Mouse (Mus musculus): ENCODE measurements around the gene Oat.

Gene Oat

DNA sequence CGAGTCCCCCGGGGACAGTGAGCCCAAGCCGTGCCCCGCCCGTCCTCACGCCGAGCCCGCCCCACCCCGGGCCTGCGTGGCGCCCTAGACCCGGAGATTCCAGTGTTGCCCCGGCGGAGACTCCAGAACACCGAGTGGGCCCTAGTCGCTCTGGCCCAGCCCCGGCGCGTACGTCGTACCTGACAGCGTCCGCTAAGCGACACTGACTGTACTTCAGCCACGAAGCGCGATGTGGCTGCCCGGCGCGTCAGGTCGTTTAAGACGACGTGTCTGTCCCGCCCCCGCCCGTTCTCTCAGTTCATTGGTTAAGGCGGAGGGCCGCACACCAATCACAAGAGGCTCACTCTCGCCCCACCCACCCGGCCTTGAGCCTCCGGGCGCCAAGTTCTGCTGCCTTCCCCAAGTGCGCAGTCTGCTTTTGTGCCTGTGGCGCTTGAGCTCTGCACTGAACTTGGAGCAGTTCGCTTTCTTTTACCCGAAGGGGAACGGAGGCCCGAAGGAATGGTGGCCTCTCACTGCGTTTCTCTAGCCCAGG is at the start of gene Oat:
TSS of gene Oat (minus strand) at position 283 of the 535 bp plus-strand sequence.
- DNase-seq (ENCODE audit: low spot score in 2 of 2): peak; percentile 90 to 93

DNA sequence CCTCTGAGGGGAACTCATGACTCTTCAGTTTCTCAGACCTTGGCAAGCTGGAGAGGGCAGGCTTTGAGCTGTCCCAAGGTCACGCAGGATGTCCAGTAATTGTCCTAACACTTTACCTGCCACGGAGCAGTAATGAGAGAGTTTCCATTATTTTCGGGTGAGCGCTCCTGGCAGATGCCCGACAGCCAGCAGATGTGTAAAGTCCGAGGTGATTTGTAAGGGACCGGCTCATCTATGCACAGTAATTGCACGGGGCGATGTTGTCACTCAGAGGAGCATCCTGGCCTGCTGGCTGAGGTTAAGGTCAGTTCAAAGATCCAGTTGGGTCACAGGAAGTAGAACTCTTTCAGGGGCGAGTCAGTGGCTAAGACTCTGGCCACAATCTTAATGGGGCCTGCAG is 48.0 kb upstream of the Oat start:
- DNase-seq (ENCODE audit: low spot score in 2 of 2): no peak

GRCm38 (mm10) chr7:132619975-132620918 is 44.0 kb upstream of the Oat start:
- DNase-seq (ENCODE audit: low spot score in 2 of 2): no peak

GRCm38 (mm10) chr7:132619549-132619948 is 43.4 kb upstream of the Oat start:
- no peak for DNase-seq (ENCODE audit: low spot score in 2 of 2)

GRCm38 (mm10) chr7:132617021-132617564 is 40.9 kb upstream of the Oat start:
- DNase-seq (ENCODE audit: low spot score in 2 of 2): no peak

- DNase-seq (ENCODE audit: low spot score in 2 of 2): no peak
These were observed 40.2 kb upstream of the Oat start for GRCm38 (mm10) chr7:132616391-132616790.

GRCm38 (mm10) chr7:132615346-132615745 is 39.1 kb upstream of the Oat start:
- DNase-seq (ENCODE audit: low spot score in 2 of 2): no peak

DNA sequence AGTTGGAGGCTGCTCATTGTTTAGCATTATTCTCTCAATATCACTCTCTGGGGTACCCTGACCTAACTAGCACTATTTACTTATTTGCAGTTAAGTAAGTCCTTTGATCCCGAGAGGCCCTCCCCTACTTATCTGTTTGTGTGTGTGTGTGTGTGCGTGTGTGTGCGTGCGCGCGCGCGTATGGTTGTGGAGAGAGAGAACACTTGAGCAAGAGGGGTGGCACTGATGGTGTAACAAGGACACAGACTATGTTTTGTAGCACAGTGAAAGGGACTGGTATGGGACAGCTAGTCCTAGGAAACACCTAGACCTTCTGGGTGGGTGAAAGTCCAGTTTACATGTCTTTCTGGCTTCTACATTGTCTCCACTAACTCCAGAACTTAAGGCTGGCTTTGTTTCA is 35.3 kb upstream of the Oat start:
- DNase-seq (ENCODE audit: low spot score in 2 of 2): no peak

- peak; percentile 70 to 83 for DNase-seq (ENCODE audit: low spot score in 2 of 2)
These were observed 34.5 kb upstream of the Oat start, which contains the start of gene Lhpp for GRCm38 (mm10) chr7:132610468-132611318. Lhpp (plus strand) TSS chr7:132610638.

DNA sequence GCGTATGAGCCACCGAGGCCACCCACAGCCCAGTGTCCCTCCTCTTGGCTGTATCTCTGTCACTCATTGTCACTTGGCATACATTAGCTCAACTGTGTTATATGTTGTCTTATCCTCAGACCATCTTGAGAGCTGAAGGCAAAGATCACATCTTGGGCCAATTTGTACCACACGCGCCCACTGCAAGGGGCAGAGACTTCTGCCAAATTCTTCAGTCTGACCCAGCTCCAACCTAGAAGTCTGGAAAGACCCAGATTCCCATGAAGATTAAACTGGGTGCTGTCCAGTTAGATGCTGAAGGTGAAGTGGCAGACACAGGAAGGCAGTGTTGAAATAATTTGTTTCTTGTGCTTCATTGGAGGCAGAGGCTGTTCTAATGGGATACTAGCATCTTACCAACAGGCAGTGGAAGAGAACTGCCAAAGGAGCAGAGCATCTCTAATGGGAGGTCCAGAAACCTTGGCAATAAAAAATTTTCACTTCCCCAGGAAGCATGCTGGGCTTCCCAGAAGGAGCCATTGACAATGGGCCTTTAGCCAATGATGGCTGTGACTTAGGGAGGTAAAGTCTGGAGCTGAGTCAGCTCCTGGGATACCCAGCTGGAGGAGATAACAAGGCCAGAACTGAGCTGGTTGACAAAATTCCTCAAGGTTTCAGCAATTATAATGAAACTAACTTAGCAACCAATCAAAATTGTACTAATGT is 32.3 kb upstream of the Oat start:
- no peak for DNase-seq (ENCODE audit: low spot score in 2 of 2)

GRCm38 (mm10) chr7:132605689-132606088 is 29.5 kb upstream of the Oat start:
- DNase-seq (ENCODE audit: low spot score in 2 of 2): no peak

GRCm38 (mm10) chr7:132604720-132605119 is 28.5 kb upstream of the Oat start:
- DNase-seq (ENCODE audit: low spot score in 2 of 2): no peak

DNA sequence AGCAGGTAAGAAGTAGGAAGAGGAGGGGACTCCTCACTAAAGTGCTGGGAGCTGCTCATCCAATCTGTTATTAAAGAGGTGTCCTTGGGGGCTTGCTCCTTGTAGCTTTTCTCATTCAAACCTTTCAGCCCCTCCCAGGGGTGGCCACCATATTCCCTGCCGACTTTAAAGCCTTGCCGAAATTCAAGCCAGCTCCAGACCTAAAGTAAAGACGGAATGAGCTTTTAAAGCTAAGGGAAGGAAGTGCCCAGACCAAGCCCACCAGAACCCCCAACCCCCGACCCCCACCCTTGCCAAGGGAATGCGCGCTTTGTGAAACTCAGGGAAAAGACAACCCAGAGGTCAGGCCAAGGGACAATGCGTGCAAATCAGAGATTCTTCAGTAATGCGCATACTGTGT is 24.7 kb upstream of the Oat start:
- DNase-seq (ENCODE audit: low spot score in 2 of 2): no peak

DNA sequence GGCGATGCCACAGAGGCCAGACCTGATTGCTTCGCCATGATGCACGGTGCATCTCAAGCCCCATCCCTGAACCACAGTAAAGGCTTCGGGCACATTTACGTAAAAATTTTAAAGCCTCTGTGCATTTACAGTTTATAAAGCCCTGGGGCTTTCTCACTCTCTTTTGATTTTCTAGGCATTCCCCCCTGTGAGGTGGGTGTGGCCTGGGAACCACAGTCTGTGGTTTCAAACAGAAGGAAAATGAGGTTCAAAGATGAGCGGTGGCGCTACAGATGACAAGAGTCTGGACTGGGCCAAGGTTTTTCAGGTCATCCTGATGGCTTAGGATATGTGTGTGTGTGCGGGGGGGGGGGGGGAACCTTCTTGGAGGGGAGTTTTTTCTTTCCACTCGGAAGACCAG is 23.8 kb upstream of the Oat start:
- DNase-seq (ENCODE audit: low spot score in 2 of 2): no peak

GRCm38 (mm10) chr7:132599071-132599975 is 23.1 kb upstream of the Oat start, which contains the start of gene Nkx1-2:
Nkx1-2 (minus strand) TSS chr7:132599637.
- DNase-seq (ENCODE audit: low spot score in 2 of 2): no peak

- no peak for DNase-seq (ENCODE audit: low spot score in 2 of 2)
These were observed 21.2 kb upstream of the Oat start for GRCm38 (mm10) chr7:132597251-132598041.

DNA sequence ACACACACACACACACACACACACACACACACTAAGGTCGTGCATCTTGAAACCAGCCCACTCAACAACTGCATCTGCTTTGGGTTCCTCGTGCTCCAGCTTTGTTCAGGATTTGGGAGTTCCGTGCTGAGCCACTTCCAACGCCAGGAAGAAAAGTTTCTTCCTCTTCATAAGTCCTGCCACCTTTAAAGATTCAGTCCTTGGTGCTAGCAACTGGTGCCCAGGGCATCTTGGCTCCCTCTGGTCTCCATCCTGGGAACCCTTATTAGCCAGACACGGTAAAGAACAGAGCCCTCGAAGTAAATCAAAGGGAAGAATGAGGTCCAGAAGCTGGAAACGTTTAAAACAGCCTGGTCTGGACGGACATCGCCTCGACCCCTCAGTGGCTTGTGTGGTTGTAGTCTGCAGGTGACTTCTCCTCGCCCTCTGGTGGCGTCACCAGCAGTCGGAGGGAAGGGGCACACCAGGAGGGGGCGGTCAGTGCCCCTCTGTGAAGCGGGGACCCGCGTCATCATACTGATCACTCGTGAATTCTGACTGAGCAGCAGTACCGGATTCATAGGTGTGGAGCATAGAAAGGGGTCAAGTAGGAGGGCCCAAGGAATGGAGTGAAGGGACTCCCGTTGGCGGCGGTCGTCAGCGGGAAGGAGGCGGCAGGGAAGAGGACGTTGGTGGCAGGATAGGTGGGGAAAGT is 20.5 kb upstream of the Oat start:
- DNase-seq (ENCODE audit: low spot score in 2 of 2): no peak

DNA sequence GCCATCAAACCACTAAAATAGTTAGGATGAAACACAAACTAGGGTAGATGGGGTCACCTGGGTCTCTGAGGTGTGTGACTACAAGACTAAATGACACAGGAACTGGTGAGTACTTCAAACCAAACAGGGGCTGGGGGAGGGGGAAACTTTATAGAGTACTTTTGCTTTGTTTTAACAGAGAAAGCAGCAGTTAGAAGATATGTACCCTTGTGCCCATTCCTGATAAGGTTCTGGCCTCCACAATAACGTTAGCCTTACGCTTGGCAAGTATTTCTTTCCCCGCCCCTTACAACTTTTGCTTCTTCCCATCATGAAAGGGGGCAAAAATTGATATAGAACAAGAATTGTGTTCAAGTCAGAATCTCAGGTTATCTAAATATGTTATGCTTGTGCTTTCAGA is 19.6 kb upstream of the Oat start:
- DNase-seq (ENCODE audit: low spot score in 2 of 2): no peak

DNA sequence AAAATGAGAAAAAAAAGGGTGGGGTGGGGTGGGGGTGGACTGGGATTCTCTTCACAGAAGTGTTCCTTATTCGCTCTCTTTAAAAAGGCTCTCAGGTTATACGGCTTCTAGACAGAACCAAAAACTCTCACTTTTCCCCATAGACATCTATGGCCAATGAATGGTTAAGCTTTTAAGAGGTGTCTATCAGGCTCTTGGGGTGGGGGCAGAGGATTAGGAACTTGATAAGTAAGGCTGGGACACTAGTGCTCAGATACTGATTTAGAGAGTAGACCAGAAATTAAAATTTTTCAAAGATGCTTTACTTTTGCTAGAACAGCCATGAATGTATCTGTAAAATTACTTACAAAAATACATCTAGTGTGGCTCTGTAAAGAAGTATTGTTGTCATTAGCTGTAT is 18.1 kb upstream of the Oat start:
- no peak for DNase-seq (ENCODE audit: low spot score in 2 of 2)
